Mouse (Mus musculus) ES-Bruce4 (cell line): ENCODE measurements at regions not wholly inside any gene's neighbourhood (a gene's known extent, or its start where the extent isn't known, plus 50 kb on each side); places are given as distances from the start of the nearest gene placed in this dataset.

Experiments used
- CTCF ChIP-seq: IDR thresholded peaks from one replicate; pipeline ENCODE4 v1.8.1; 2011; ENCODE audit warnings: low read depth, low read length
- POLR2A ChIP-seq: IDR thresholded peaks from one replicate; pipeline ENCODE4 v1.8.1; 2011; ENCODE audit warnings: low read length; ENCODE audit not compliant: insufficient read depth

GRCm38 (mm10) chr14:17406879-17407278 is 253.2 kb upstream of the Thrb start:
- TF ChIP-seq POLR2A: no peak
- TF ChIP-seq CTCF: no peak
